Mouse (Mus musculus) embryonic fibroblast, embryonic 13.5 days (primary cell): ENCODE measurements around the gene Il20rb.

Source experiments
- CTCF ChIP-seq: IDR thresholded peaks from 2 replicates; pipeline ENCODE4 v1.5.1; 2011; ENCODE audit warnings: mild to moderate bottlenecking, control low read depth, low read length, moderate library complexity, borderline replicate concordance; ENCODE audit not compliant: insufficient read depth
- POLR2A ChIP-seq: IDR thresholded peaks from 2 replicates; pipeline ENCODE4 v1.6.1; 2011; ENCODE audit warnings: low read depth, mild to moderate bottlenecking, control low read depth, low read length, moderate library complexity

- no peak for TF ChIP-seq POLR2A
- TF ChIP-seq CTCF, result no peak
Measured at GRCm38 (mm10) chr9:100465380-100465779, 21.2 kb downstream of the Il20rb start.
